ENCODE assay signal across 11 mouse cellular contexts in genomic region chr9:107540420-107540819, GRCm38 (mm10). TPM values are rescaled to one million over a fixed set of nuclear protein-coding genes. Genes with fewer than 3 reads are reported as not detected.
A peak's percentile ranks its signal among the peaks of the same experiment; 100 is the strongest.
DNase-seq lines count a peak whose midpoint lies in the region; ATAC-seq and TF ChIP-seq lines count a peak whose summit lies in the region.
"Had no signal": no experiment of that assay in that cellular context is flagged by ENCODE, and none has a peak within 500 bp of the region (broad histone marks: within the 10 kb centered on the region; RNA-seq: fewer than 3 reads in every experiment).

No protein-coding gene starts in this region.

- H3K27me3 ChIP-seq in hindbrain, embryonic 10.5 days (ENCODE audit: insufficient read depth, poor library complexity, severe bottlenecking), result no peaks in the 10 kb centered on the region
- H3K27me3 ChIP-seq in hindbrain, embryonic 11.5 days (ENCODE audit: control insufficient read depth, insufficient read depth, low read length), result no peaks in the 10 kb centered on the region
- no peaks in the 10 kb centered on the region for H3K27me3 ChIP-seq in lung, embryonic 14.5 days (ENCODE audit: insufficient read depth, low read length)
- no peaks in the 10 kb centered on the region for H3K27me3 ChIP-seq in hindbrain, embryonic 15.5 days
- no peaks in the 10 kb centered on the region for H3K27me3 ChIP-seq in midbrain, postnatal 0 days (ENCODE audit: insufficient read depth, low read length)

- peaks cover 61% of the 10 kb centered on the region for H3K36me3 ChIP-seq in hindbrain, embryonic 10.5 days
- H3K36me3 ChIP-seq in hindbrain, embryonic 11.5 days (ENCODE audit: control insufficient read depth, insufficient read depth, low read length), result peaks cover 11% of the 10 kb centered on the region; the same call in 1 of the 2 replicates
- H3K36me3 ChIP-seq in lung, embryonic 14.5 days (ENCODE audit: insufficient read depth), result peaks cover 59% of the 10 kb centered on the region
- peaks cover 46% of the 10 kb centered on the region for H3K36me3 ChIP-seq in hindbrain, embryonic 15.5 days
- H3K36me3 ChIP-seq in midbrain, postnatal 0 days (ENCODE audit: insufficient read depth, low read length), result peaks cover 42% of the 10 kb centered on the region

- 80% methylated on average over 4 of the region's 4 CpGs for WGBS in hindbrain, embryonic 10.5 days
- WGBS in hindbrain, embryonic 11.5 days, result 73% methylated on average over 4 of the region's 4 CpGs
- 60% methylated on average over 4 of the region's 4 CpGs for WGBS in lung, embryonic 14.5 days
- 65% methylated on average over 4 of the region's 4 CpGs for WGBS in lung, adult 2 months
- 67% methylated on average over 4 of the region's 4 CpGs for WGBS in hindbrain, embryonic 15.5 days
- 76% methylated on average over 4 of the region's 4 CpGs for WGBS in midbrain, postnatal 0 days

- H3K4me3 ChIP-seq in hindbrain, embryonic 10.5 days, result peak overlapping the region; percentile 73
- H3K4me3 ChIP-seq in hindbrain, embryonic 11.5 days (ENCODE audit: low read depth, low read length), result no peak overlapping the region
- no peak overlapping the region for H3K4me3 ChIP-seq in lung, embryonic 14.5 days (ENCODE audit: low read depth, low read length)
- H3K4me3 ChIP-seq in lung, adult 2 months (replicated peaks; ENCODE audit: extremely low read depth, low read depth, low read length), result no peak overlapping the region
- peak overlapping the region; percentile 75 for H3K4me3 ChIP-seq in hindbrain, embryonic 15.5 days
- H3K4me3 ChIP-seq in midbrain, postnatal 0 days (ENCODE audit: low read depth, low read length), result no peak overlapping the region

- TF ChIP-seq POLR2A in lung, adult 2 months (IDR thresholded peaks at IDR 0.05; ENCODE audit: borderline replicate concordance, extremely low read depth, low read depth, low read length), result no peak

- no peak for DNase-seq in hindbrain, embryonic 10.5 days (ENCODE audit: low spot score)
- DNase-seq in hindbrain, embryonic 11.5 days (ENCODE audit: low spot score), result no peak
- DNase-seq in lung, embryonic 14.5 days, result no peak
- no peak for DNase-seq in lung, adult 2 months
- no peak for DNase-seq in midbrain, postnatal 0 days (ENCODE audit: low spot score)
- DNase-seq in gastrocnemius, postnatal 10 days, result no peak
- DNase-seq: gastrocnemius, postnatal 36 days; right cerebral cortex, postnatal 14 days had no signal

- no peak for ATAC-seq in hindbrain, embryonic 11.5 days (ENCODE audit: low FRiP score)
- ATAC-seq in lung, embryonic 14.5 days (ENCODE audit: insufficient read depth), result no peak
- no peak for ATAC-seq in hindbrain, embryonic 15.5 days (ENCODE audit: low FRiP score, low read depth)
- ATAC-seq in midbrain, postnatal 0 days (ENCODE audit: low FRiP score), result no peak
- ATAC-seq: CD4-positive, CD25-positive, alpha-beta regulatory T cell, adult 4 months had no signal

- H3K4me2 ChIP-seq in hindbrain, embryonic 11.5 days (replicated peaks; ENCODE audit: low read depth, low read length), result no peak overlapping the region
- H3K4me2 ChIP-seq in lung, embryonic 14.5 days, result peak overlapping the region; percentile 97; the same call in 1 of the 2 replicates
- peak overlapping the region; percentile 72 for H3K4me2 ChIP-seq in hindbrain, embryonic 15.5 days
- H3K4me2 ChIP-seq in midbrain, postnatal 0 days (ENCODE audit: low read depth, low read length, poor library complexity, severe bottlenecking), result peak overlapping the region; percentile 79

- H3K9ac ChIP-seq in hindbrain, embryonic 11.5 days (ENCODE audit: low read depth, low read length), result no peak overlapping the region
- no peak overlapping the region for H3K9ac ChIP-seq in lung, embryonic 14.5 days
- no peak overlapping the region for H3K9ac ChIP-seq in hindbrain, embryonic 15.5 days
- H3K9ac ChIP-seq in midbrain, postnatal 0 days (replicated peaks; ENCODE audit: low read length, poor library complexity, severe bottlenecking), result no peak overlapping the region

- H3K9me3 ChIP-seq in hindbrain, embryonic 10.5 days, result no peaks in the 10 kb centered on the region
- no peaks in the 10 kb centered on the region for H3K9me3 ChIP-seq in hindbrain, embryonic 11.5 days (ENCODE audit: control insufficient read depth, low read length)
- H3K9me3 ChIP-seq in lung, embryonic 14.5 days (ENCODE audit: low read depth, low read length), result no peaks in the 10 kb centered on the region
- no peaks in the 10 kb centered on the region for H3K9me3 ChIP-seq in hindbrain, embryonic 15.5 days
- H3K9me3 ChIP-seq in midbrain, postnatal 0 days (ENCODE audit: low read length), result no peaks in the 10 kb centered on the region

- TF ChIP-seq CTCF in lung, embryonic 14.5 days (IDR thresholded peaks at IDR 0.05; ENCODE audit: low read depth), result no peak
- TF ChIP-seq CTCF in lung, adult 2 months (IDR thresholded peaks at IDR 0.05; ENCODE audit: insufficient read depth, low read length), result no peak
- TF ChIP-seq CTCF in midbrain, postnatal 0 days (IDR thresholded peaks at IDR 0.05), result 0 out of 2 replicates have a peak, but pooled peaks have one; percentile 5

- peaks cover 59% of the 10 kb centered on the region for H3K4me1 ChIP-seq in hindbrain, embryonic 10.5 days (replicated peaks)
- H3K4me1 ChIP-seq in hindbrain, embryonic 11.5 days (replicated peaks; ENCODE audit: control insufficient read depth, insufficient read depth, low read length), result peaks cover 18% of the 10 kb centered on the region
- peaks cover 19% of the 10 kb centered on the region for H3K4me1 ChIP-seq in lung, embryonic 14.5 days (ENCODE audit: insufficient read depth)
- peaks cover 25% of the 10 kb centered on the region for H3K4me1 ChIP-seq in lung, adult 2 months (ENCODE audit: control insufficient read depth, insufficient read depth, low read length)
- peaks cover 55% of the 10 kb centered on the region for H3K4me1 ChIP-seq in hindbrain, embryonic 15.5 days (replicated peaks)
- peaks cover 22% of the 10 kb centered on the region for H3K4me1 ChIP-seq in midbrain, postnatal 0 days (ENCODE audit: insufficient read depth, low read length)

- no peak overlapping the region for H3K27ac ChIP-seq in hindbrain, embryonic 10.5 days
- H3K27ac ChIP-seq in hindbrain, embryonic 11.5 days (ENCODE audit: low read depth, low read length), result no peak overlapping the region
- H3K27ac ChIP-seq in lung, embryonic 14.5 days (ENCODE audit: low read depth), result no peak overlapping the region
- H3K27ac ChIP-seq in hindbrain, embryonic 15.5 days (replicated peaks), result 0 out of 2 replicates have a peak overlapping the region, but pooled peaks have one; percentile 82
- H3K27ac ChIP-seq in midbrain, postnatal 0 days (ENCODE audit: low read depth, low read length), result no peak overlapping the region

RNA-seq across cellular contexts. Expression of gene Cyb561d2, which starts 1.6 kb away (rescaled TPM):
- 25.1 and 25.9 TPM in 2 replicates for polyA plus RNA-seq in hindbrain, embryonic 10.5 days (2016; fragmentation: Nextera tagmentation; extraction: Ambion mirVana)
- polyA plus RNA-seq in hindbrain, embryonic 11.5 days (2014; fragmentation: Nextera tagmentation; extraction: Ambion mirVana), result 19.6 and 21.2 TPM in 2 replicates
- polyA plus RNA-seq in lung, embryonic 14.5 days (2014; fragmentation: Nextera tagmentation; extraction: Ambion mirVana), result 22.9 and 23.0 TPM in 2 replicates
- polyA plus RNA-seq in lung, adult 2 months (2012; rRNA removed), result 35.6 and 37.1 TPM in 2 replicates
- polyA plus RNA-seq in hindbrain, embryonic 15.5 days (2015; fragmentation: Nextera tagmentation; extraction: Ambion mirVana), result 45.3 and 47.3 TPM in 2 replicates
- 39.0 and 50.8 TPM in 2 replicates for total RNA-seq in midbrain, postnatal 0 days (2014; rRNA removed)
- polyA plus RNA-seq in midbrain, postnatal 0 days (2015; fragmentation: Nextera tagmentation; extraction: Ambion mirVana), result 50.0 and 58.1 TPM in 2 replicates
- total RNA-seq in gastrocnemius, postnatal 10 days (2021), result 1 to 10 TPM; 3.5 to 4.0 TPM

RNA-seq across cellular contexts. Expression of gene Nprl2, which starts 1.6 kb away (rescaled TPM):
- 39.2 and 45.7 TPM in 2 replicates for polyA plus RNA-seq in hindbrain, embryonic 10.5 days (2016; fragmentation: Nextera tagmentation; extraction: Ambion mirVana)
- polyA plus RNA-seq in hindbrain, embryonic 11.5 days (2014; fragmentation: Nextera tagmentation; extraction: Ambion mirVana), result 46.2 and 46.5 TPM in 2 replicates
- 32.9 and 34.6 TPM in 2 replicates for polyA plus RNA-seq in lung, embryonic 14.5 days (2014; fragmentation: Nextera tagmentation; extraction: Ambion mirVana)
- polyA plus RNA-seq in lung, adult 2 months (2012; rRNA removed), result 24.8 and 31.3 TPM in 2 replicates
- polyA plus RNA-seq in hindbrain, embryonic 15.5 days (2015; fragmentation: Nextera tagmentation; extraction: Ambion mirVana), result 69.2 and 70.2 TPM in 2 replicates
- 55.5 and 68.7 TPM in 2 replicates for total RNA-seq in midbrain, postnatal 0 days (2014; rRNA removed)
- polyA plus RNA-seq in midbrain, postnatal 0 days (2015; fragmentation: Nextera tagmentation; extraction: Ambion mirVana), result 60.0 and 66.5 TPM in 2 replicates
- total RNA-seq in gastrocnemius, postnatal 10 days (2021), result 1 to 10 TPM; 7.3 to 8.0 TPM

RNA-seq across cellular contexts. Expression of gene Tmem115, which starts 6.7 kb away (rescaled TPM):
- 36.5 and 44.8 TPM in 2 replicates for polyA plus RNA-seq in hindbrain, embryonic 10.5 days (2016; fragmentation: Nextera tagmentation; extraction: Ambion mirVana)
- 38.8 and 46.5 TPM in 2 replicates for polyA plus RNA-seq in hindbrain, embryonic 11.5 days (2014; fragmentation: Nextera tagmentation; extraction: Ambion mirVana)
- 42.1 and 45.3 TPM in 2 replicates for polyA plus RNA-seq in lung, embryonic 14.5 days (2014; fragmentation: Nextera tagmentation; extraction: Ambion mirVana)
- 57.6 and 59.4 TPM in 2 replicates for polyA plus RNA-seq in lung, adult 2 months (2012; rRNA removed)
- polyA plus RNA-seq in hindbrain, embryonic 15.5 days (2015; fragmentation: Nextera tagmentation; extraction: Ambion mirVana), result 48.1 and 48.5 TPM in 2 replicates
- total RNA-seq in midbrain, postnatal 0 days (2014; rRNA removed), result 57.8 and 70.4 TPM in 2 replicates
- 51.9 and 53.6 TPM in 2 replicates for polyA plus RNA-seq in midbrain, postnatal 0 days (2015; fragmentation: Nextera tagmentation; extraction: Ambion mirVana)
- total RNA-seq in gastrocnemius, postnatal 10 days (2021), result 10 to 100 TPM; 20.2 to 22.7 TPM

RNA-seq across cellular contexts. Expression of gene Zmynd10, which starts 6.7 kb away (rescaled TPM):
- polyA plus RNA-seq in hindbrain, embryonic 10.5 days (2016; fragmentation: Nextera tagmentation; extraction: Ambion mirVana), result 2.6 and 4.7 TPM in 2 replicates
- 3.7 and 5.0 TPM in 2 replicates for polyA plus RNA-seq in hindbrain, embryonic 11.5 days (2014; fragmentation: Nextera tagmentation; extraction: Ambion mirVana)
- polyA plus RNA-seq in lung, embryonic 14.5 days (2014; fragmentation: Nextera tagmentation; extraction: Ambion mirVana), result 1.1 and 1.2 TPM in 2 replicates
- polyA plus RNA-seq in lung, adult 2 months (2012; rRNA removed), result 12.8 and 13.2 TPM in 2 replicates
- 3.4 and 4.3 TPM in 2 replicates for polyA plus RNA-seq in hindbrain, embryonic 15.5 days (2015; fragmentation: Nextera tagmentation; extraction: Ambion mirVana)
- total RNA-seq in midbrain, postnatal 0 days (2014; rRNA removed), result 3.3 and 4.2 TPM in 2 replicates
- 4.9 and 5.0 TPM in 2 replicates for polyA plus RNA-seq in midbrain, postnatal 0 days (2015; fragmentation: Nextera tagmentation; extraction: Ambion mirVana)
- total RNA-seq in gastrocnemius, postnatal 10 days (2021), result under 1 TPM in 1 of 2 experiments, not detected in 1; 0.18 TPM
- total RNA-seq: common myeloid progenitor, adult 5-6 weeks; gastrocnemius, postnatal 36 days had no signal

RNA-seq across cellular contexts. Expression of gene Rassf1, which starts 10.9 kb away (rescaled TPM):
- 46.4 and 48.3 TPM in 2 replicates for polyA plus RNA-seq in hindbrain, embryonic 10.5 days (2016; fragmentation: Nextera tagmentation; extraction: Ambion mirVana)
- polyA plus RNA-seq in hindbrain, embryonic 11.5 days (2014; fragmentation: Nextera tagmentation; extraction: Ambion mirVana), result 39.7 and 41.2 TPM in 2 replicates
- 51.3 and 54.1 TPM in 2 replicates for polyA plus RNA-seq in lung, embryonic 14.5 days (2014; fragmentation: Nextera tagmentation; extraction: Ambion mirVana)
- polyA plus RNA-seq in lung, adult 2 months (2012; rRNA removed), result 43.7 and 45.5 TPM in 2 replicates
- polyA plus RNA-seq in hindbrain, embryonic 15.5 days (2015; fragmentation: Nextera tagmentation; extraction: Ambion mirVana), result 43.6 and 43.9 TPM in 2 replicates
- total RNA-seq in midbrain, postnatal 0 days (2014; rRNA removed), result 21.1 and 25.7 TPM in 2 replicates
- polyA plus RNA-seq in midbrain, postnatal 0 days (2015; fragmentation: Nextera tagmentation; extraction: Ambion mirVana), result 33.4 and 36.6 TPM in 2 replicates
- 10 to 100 TPM; 15.1 to 23.4 TPM for total RNA-seq in gastrocnemius, postnatal 10 days (2021)

Comparison
In these comparisons a context has a peak if more than half of its experiments do, and no peak if none do; other contexts are left out.
1. H3K4me3 ChIP-seq: peak in hindbrain, embryonic 10.5 days (single experiment) and hindbrain, embryonic 15.5 days (single experiment); none in hindbrain, embryonic 11.5 days (single experiment), lung, embryonic 14.5 days (single experiment), lung, adult 2 months (single experiment) and midbrain, postnatal 0 days (single experiment).